9 mouse cellular contexts compared by ENCODE assay signal in genomic region chr12:110398351-110398750, GRCm38 (mm10). TPM values are rescaled to one million over a fixed set of nuclear protein-coding genes. Genes with fewer than 3 reads are reported as not detected.
A peak's percentile ranks its signal among the peaks of the same experiment; 100 is the strongest.
DNase-seq lines count a peak whose midpoint lies in the region; ATAC-seq and TF ChIP-seq lines count a peak whose summit lies in the region.
"Had no signal": no experiment of that assay in that cellular context is flagged by ENCODE, and none has a peak within 500 bp of the region (broad histone marks: within the 10 kb centered on the region; RNA-seq: fewer than 3 reads in every experiment).

No protein-coding gene starts in this region.

- no peak for ATAC-seq in forebrain, embryonic 14.5 days
- ATAC-seq in erythroblast, adult 5-6 weeks (replicated peaks; ENCODE audit: low FRiP score, poor library complexity, severe bottlenecking): no peak

- no peak overlapping the region for H3K4me3 ChIP-seq in bone marrow, adult 2 months (replicated peaks; ENCODE audit: control insufficient read depth, low read depth, low read length)
- H3K4me3 ChIP-seq in forebrain, embryonic 14.5 days (ENCODE audit: low read depth, low read length): no peak overlapping the region
- H3K4me3 ChIP-seq: stomach, embryonic 15.5 days had no signal

- no peaks in the 10 kb centered on the region for H3K27me3 ChIP-seq in forebrain, embryonic 14.5 days (replicated peaks; ENCODE audit: control insufficient read depth, insufficient read depth, low read length)
- H3K27me3 ChIP-seq: stomach, embryonic 15.5 days had no signal

- H3K36me3 ChIP-seq in forebrain, embryonic 14.5 days (ENCODE audit: control insufficient read depth, insufficient read depth, low read length): no peaks in the 10 kb centered on the region
- H3K36me3 ChIP-seq: stomach, embryonic 15.5 days had no signal

- no peak overlapping the region for H3K9ac ChIP-seq in forebrain, embryonic 14.5 days (ENCODE audit: low read length)
- H3K9ac ChIP-seq: stomach, embryonic 15.5 days had no signal

- H3K27ac ChIP-seq in bone marrow, adult 2 months (ENCODE audit: control insufficient read depth, insufficient read depth, low read depth, low read length, poor library complexity): no peak overlapping the region
- no peak overlapping the region for H3K27ac ChIP-seq in forebrain, embryonic 14.5 days (ENCODE audit: low read depth, low read length)
- H3K27ac ChIP-seq: stomach, embryonic 15.5 days had no signal

- no peaks in the 10 kb centered on the region for H3K9me3 ChIP-seq in forebrain, embryonic 14.5 days (replicated peaks; ENCODE audit: control insufficient read depth, low read length)
- H3K9me3 ChIP-seq: stomach, embryonic 15.5 days had no signal

- WGBS in bone marrow, adult 2 months: 8% methylated on average over 8 of the region's 8 CpGs
- WGBS in forebrain, embryonic 14.5 days: 28% methylated on average over 8 of the region's 8 CpGs

- peak; percentile 86 for DNase-seq in 3T3-L1 (ENCODE audit: low read depth, low spot score)
- peak; percentile 90 for DNase-seq in CD4-positive, CD25-positive, alpha-beta regulatory T cell, adult 2 months (ENCODE audit: low read depth, low spot score)
- peak; percentile 81 for DNase-seq in forebrain, embryonic 14.5 days (ENCODE audit: low spot score)
- peak; percentile 86 for DNase-seq in kidney, postnatal 10 days
- peak; percentile 50 to 60 for DNase-seq in lung, adult 18-20 months
- DNase-seq in right cerebral cortex, adult 18-20 months: peak; percentile 83

- no peak overlapping the region for H3K4me2 ChIP-seq in forebrain, embryonic 14.5 days (ENCODE audit: low read length)
- H3K4me2 ChIP-seq: stomach, embryonic 15.5 days had no signal

- no peaks in the 10 kb centered on the region for H3K4me1 ChIP-seq in bone marrow, adult 2 months (ENCODE audit: control insufficient read depth, insufficient read depth, low read length)
- H3K4me1 ChIP-seq in forebrain, embryonic 14.5 days (ENCODE audit: control insufficient read depth, insufficient read depth, low read length): no peaks in the 10 kb centered on the region
- H3K4me1 ChIP-seq: stomach, embryonic 15.5 days had no signal

- peak; percentile 83 for TF ChIP-seq CTCF in bone marrow, adult 2 months (IDR thresholded peaks at IDR 0.05; ENCODE audit: control insufficient read depth, insufficient read depth, low read length)

- no peak for TF ChIP-seq POLR2A in bone marrow, adult 2 months (IDR thresholded peaks at IDR 0.05; ENCODE audit: borderline replicate concordance, control insufficient read depth, low read depth, low read length)

RNA-seq across cellular contexts. Expression of gene Ppp2r5c, which starts 48.6 kb away (rescaled TPM):
- 38.6 and 59.4 TPM in 2 replicates for polyA plus RNA-seq in bone marrow, adult 2 months (2011; ENCODE audit: insufficient read depth, insufficient read length, low replicate concordance, missing spikeins)
- 138 and 144 TPM in 2 replicates for polyA plus RNA-seq in forebrain, embryonic 14.5 days (2014; fragmentation: Nextera tagmentation; extraction: Ambion mirVana)
- total RNA-seq in erythroblast, adult 5-6 weeks (2015; ENCODE audit: low replicate concordance): 41.1 and 42.6 TPM in 2 replicates
- 60.8 and 61.2 TPM in 2 replicates for total RNA-seq in erythroblast, adult 5-6 weeks (2017; ENCODE audit: low replicate concordance)
